Mouse (Mus musculus) frontal cortex, postnatal 36 days (tissue): ENCODE measurements at regions not wholly inside any gene's neighbourhood (a gene's known extent, or its start where the extent isn't known, plus 50 kb on each side); places are given as distances from the start of the nearest gene placed in this dataset.

Experiments
- DNase-seq, 2 experiments: peaks; one replicate each; pipeline ENCODE4 v3.0.0; 2022; ENCODE audit warnings: low spot score in 2 of 2

GRCm38 (mm10) chr10:120556116-120556515 is 79.8 kb upstream of the Hmga2 start:
- no peak for DNase-seq

DNA sequence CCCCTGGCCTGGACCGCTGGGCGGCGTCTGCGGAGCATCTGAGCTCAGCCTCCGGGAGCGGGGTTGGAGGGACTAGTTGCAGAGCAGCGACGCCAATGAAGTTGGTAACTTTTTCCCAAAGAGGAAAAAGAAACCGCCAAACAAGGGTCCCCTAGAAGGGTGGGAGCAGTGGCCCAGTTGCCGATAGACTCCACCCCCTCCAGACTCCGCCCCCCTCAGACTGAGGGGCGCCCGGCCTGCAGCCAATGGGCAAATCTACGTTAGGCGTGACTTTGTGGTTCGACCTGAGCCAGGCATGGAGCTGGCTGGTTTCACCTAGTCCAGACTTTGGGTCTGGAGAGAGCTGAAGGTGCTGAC is 76.8 kb upstream of the Hmga2 start:
- DNase-seq = no peak

- peak in 1 of 2 experiments; percentile 2 for DNase-seq
Measured at GRCm38 (mm10) chr10:120552341-120553096, 76.2 kb upstream of the Hmga2 start.

- DNase-seq = peak; percentile 8 to 25
Measured at GRCm38 (mm10) chr10:120551851-120552281, 75.6 kb upstream of the Hmga2 start.

DNA sequence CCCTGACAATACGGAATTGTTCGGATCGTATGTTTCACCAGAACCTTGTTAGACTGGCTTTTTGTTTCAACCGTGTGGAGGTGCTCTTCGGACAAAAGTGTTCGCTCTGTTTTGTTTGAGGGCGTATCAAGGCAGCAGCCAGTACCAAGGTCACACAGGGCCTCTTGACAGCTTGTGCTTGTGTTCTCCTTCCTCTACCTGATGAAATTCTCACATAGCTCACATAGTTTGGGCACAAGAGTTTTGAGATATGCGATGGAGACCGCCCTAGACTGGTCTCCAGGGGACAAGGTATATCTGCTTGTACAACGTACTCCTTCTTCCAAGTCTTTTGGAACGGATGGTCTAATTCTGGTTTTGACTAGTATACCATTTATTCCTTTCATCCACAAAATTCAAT is 70.9 kb upstream of the Hmga2 start:
- DNase-seq = no peak

- DNase-seq = no peak
Measured at GRCm38 (mm10) chr10:120541618-120542017, 65.3 kb upstream of the Hmga2 start.

GRCm38 (mm10) chr10:120538561-120538960 is 62.3 kb upstream of the Hmga2 start:
- DNase-seq = no peak

- DNase-seq = no peak
Measured at GRCm38 (mm10) chr10:120528406-120528805, 52.1 kb upstream of the Hmga2 start.

DNA sequence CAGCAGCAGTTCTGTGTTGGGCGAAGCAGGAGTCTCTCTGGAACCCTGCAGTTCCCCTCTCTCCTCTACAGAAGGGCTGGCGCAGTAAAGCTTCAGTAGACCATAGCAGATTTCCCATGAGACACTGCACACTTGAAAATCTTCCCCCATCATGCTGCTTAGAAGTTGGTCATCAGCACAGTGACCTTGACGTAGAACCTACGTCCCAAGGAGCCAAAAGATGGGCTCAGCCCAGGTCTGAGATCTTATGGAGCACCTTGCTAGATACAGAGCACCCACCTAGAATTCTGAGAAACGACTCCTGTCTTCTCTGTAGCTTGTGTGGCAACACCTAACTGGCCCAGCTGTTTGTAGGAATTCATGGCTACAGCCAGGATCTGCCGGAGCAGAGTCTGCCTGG is 51.7 kb upstream of the Hmga2 start:
- DNase-seq = no peak

GRCm38 (mm10) chr10:120526991-120527390 is 50.7 kb upstream of the Hmga2 start:
- DNase-seq = no peak
